Mouse (Mus musculus) adrenal gland, postnatal 14 days (tissue): ENCODE data around the gene 3110082I17Rik. TPM values are rescaled to one million over a fixed set of nuclear protein-coding genes. Genes with fewer than 3 reads are reported as not detected.
"Not testable (repeated sequence)": the region's sequence is repeated elsewhere in the genome, so short reads cannot be mapped to it uniquely, and the experiment has no call there.

Experiments
- DNase-seq: peaks from one replicate; pipeline ENCODE4 v3.0.0; 2021; ENCODE audit warnings: mixed read lengths
- total RNA-seq: library from RNA; stranded (reverse); gene quantifications from 2 replicates; pipeline ENCODE4 v1.2.3, GENCODE M21; 2021

3110082I17Rik gene
- total RNA-seq, 1 experiment from 2014 or later = 11.2 TPM

- DNase-seq = no peak
Observed at GRCm38 (mm10) chr5:139395528-139395927, 64.8 kb downstream of the 3110082I17Rik start.

GRCm38 (mm10) chr5:139394399-139394798 is 65.9 kb downstream of the 3110082I17Rik start:
- DNase-seq = no peak

GRCm38 (mm10) chr5:139393197-139393588 is 67.1 kb downstream of the 3110082I17Rik start:
- DNase-seq = no peak

GRCm38 (mm10) chr5:139392219-139393196 is 67.8 kb downstream of the 3110082I17Rik start:
- no peak for DNase-seq

GRCm38 (mm10) chr5:139391309-139391990 is 68.9 kb downstream of the 3110082I17Rik start:
- DNase-seq = no peak

- DNase-seq = not testable (repeated sequence)
Observed at GRCm38 (mm10) chr5:139390324-139391119, 69.8 kb downstream of the 3110082I17Rik start.

GRCm38 (mm10) chr5:139389676-139390061 is 70.7 kb downstream of the 3110082I17Rik start:
- DNase-seq = peak; percentile 83

- DNase-seq = no peak
Observed at GRCm38 (mm10) chr5:139388694-139389675, 71.3 kb downstream of the 3110082I17Rik start.

- DNase-seq = no peak
Observed at GRCm38 (mm10) chr5:139388195-139388570, 72.1 kb downstream of the 3110082I17Rik start.

GRCm38 (mm10) chr5:139387329-139388194 is 72.8 kb downstream of the 3110082I17Rik start:
- DNase-seq = peak; percentile 64

- no peak for DNase-seq
Observed at GRCm38 (mm10) chr5:139386047-139386446, 74.3 kb downstream of the 3110082I17Rik start.

GRCm38 (mm10) chr5:139384531-139384930 is 75.8 kb downstream of the 3110082I17Rik start:
- DNase-seq = peak; percentile 78

GRCm38 (mm10) chr5:139383234-139383633 is 77.1 kb downstream of the 3110082I17Rik start:
- DNase-seq = no peak

- peak; percentile 59 for DNase-seq
Observed at GRCm38 (mm10) chr5:139382760-139383159, 77.6 kb downstream of the 3110082I17Rik start.

- DNase-seq = no peak
Observed at GRCm38 (mm10) chr5:139381586-139382513, 78.5 kb downstream of the 3110082I17Rik start.

- DNase-seq = peak; percentile 98
Observed at GRCm38 (mm10) chr5:139380385-139381248, 79.7 kb downstream of the 3110082I17Rik start.

- DNase-seq = no peak
Observed at GRCm38 (mm10) chr5:139379771-139380384, 80.4 kb downstream of the 3110082I17Rik start.
